Mouse (Mus musculus) brain, embryonic 14.5 days (tissue): ENCODE measurements at regions not wholly inside any gene's neighbourhood (a gene's known extent, or its start where the extent isn't known, plus 50 kb on each side); places are given as distances from the start of the nearest gene placed in this dataset.

Experiments used
- CTCF ChIP-seq: fragments of 200-500 bp; IDR thresholded peaks from 2 replicates; pipeline ENCODE4 v1.5.1; 2012; ENCODE audit warnings: inconsistent platforms, mild to moderate bottlenecking, moderate library complexity, borderline replicate concordance; ENCODE audit not compliant: insufficient read depth, insufficient read length; ENCODE audit errors: extremely low read depth
- POLR2A ChIP-seq: fragments of 200-500 bp; IDR thresholded peaks from 2 replicates; pipeline ENCODE4 v1.6.1; 2012; ENCODE audit warnings: mild to moderate bottlenecking, inconsistent platforms, borderline replicate concordance; ENCODE audit not compliant: poor library complexity, insufficient read depth, insufficient read length, severe bottlenecking; ENCODE audit errors: extremely low read depth

DNA sequence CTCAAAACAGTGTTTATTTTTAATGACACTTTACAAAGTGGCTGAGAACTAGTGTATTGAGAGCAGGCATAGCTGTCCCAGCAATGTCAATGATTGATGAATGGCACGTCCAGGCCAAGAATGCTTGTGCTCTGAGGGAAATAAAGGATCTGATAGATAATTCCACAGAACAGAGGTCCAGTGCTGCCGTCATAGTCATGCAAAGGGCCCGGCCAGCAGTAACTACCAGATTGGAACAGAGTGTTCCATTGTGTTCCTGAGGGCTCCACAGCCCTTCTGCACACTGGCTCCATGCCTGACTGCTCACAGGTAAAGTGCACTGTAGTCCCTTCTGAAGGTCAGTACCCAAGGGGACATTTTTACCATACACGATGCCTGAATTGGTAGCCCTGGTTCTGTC lies 127.1 kb downstream of the 4933415F23Rik start:
- TF ChIP-seq CTCF (no peak), POLR2A (no peak)
